Mouse (Mus musculus) embryo, embryonic 10.5 days (tissue): ENCODE data around the gene Antxr1.

Source experiments
- DNase-seq: peaks from one replicate; pipeline ENCODE4 v3.0.0-alpha.2; 2015; ENCODE audit warnings: low spot score

Antxr1 gene

DNA sequence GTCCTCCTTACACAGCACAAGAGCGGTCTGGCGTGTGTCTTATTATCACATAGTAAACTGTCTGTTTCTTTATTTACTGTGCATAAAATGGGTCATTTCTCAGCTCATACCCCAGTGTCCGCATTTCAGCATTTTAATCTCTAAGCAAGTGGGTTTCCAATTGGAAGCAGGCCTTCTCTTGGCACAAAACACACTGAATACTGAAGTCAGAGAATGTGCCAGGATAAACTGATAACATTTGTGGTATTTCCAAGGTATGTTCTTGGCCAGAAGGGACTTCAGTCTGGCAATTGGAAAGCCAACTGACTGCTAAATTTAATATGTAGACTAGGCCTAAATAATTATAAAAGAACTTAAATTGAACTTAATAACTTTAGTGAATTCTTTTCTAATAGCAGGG, 84.9 kb downstream of the Antxr1 start:
- no peak for DNase-seq

DNA sequence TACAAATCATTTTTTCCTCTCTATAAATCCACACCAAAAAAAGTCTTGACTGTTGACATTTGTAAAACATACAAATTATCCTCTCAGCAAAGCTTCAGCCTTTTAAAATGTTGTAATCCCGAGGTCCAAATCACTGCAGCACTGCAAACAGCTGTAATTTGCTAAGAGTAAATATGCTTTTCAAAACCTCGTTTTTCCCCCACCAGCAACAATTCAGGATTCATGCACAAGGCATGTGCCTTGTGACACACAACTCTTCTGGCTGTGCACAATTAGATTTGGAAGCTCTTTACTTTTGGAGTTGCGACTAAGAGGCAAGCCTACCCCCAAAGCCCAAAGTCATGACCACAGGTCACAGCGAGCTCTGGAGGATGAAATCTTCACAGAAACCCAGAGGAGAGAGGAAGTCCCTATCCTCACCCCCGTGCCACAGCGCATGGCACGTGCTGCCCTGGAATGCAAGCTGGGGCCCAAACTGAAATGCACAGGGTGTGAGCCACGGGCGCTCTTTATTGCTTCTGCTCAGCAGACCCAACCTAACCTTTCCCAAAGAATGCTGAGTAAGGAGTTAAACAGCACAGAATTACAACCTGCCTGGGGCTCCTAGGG, 87.3 kb downstream of the Antxr1 start:
- no peak for DNase-seq

DNA sequence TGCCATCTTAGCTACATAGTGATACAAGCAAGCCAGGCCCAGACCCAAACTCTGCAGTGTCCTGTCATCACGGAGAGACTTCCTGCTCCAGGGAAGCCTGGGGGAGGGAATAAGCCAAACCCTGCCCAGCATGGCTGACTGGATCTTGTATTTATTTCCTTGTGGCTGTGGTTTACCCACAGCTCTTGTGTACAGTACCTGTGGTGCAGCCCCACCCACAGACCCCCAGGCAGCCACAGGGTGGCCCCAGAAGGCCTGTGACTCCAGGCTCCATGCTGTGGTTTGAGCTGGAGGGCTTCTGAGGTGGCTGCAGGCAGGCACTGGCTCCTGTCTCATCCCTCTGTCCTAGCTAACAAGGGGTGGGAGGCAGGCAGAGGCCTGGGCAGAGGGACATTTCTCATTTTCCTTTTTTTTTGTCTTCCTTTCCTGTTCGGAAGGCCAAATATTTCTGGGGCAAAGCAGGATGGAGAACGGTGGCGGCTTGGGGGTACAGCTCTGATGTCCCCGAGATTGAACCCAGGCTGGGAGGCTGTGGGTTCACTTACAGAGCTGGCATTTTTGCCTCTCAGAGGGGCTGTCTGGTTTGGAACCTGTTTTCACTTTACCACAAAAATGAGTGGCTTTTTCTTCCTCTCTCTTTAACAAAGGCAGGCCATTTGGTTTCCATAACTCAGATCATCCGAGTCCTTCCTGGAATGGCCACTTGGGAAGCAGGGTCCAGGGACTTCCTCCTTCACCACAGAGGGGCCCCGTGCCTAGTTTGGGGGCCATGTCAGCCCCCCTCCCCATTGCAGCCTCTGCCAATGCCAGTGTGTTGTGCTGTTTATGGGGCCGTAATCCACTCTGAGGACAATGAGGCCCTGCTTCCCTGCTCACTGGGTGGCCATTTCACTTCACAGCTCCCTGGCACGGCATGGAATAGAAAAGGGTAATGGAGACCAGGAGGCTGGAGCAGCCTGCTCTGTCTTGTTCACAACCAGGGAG, 91.2 kb downstream of the Antxr1 start:
- DNase-seq, result no peak

DNA sequence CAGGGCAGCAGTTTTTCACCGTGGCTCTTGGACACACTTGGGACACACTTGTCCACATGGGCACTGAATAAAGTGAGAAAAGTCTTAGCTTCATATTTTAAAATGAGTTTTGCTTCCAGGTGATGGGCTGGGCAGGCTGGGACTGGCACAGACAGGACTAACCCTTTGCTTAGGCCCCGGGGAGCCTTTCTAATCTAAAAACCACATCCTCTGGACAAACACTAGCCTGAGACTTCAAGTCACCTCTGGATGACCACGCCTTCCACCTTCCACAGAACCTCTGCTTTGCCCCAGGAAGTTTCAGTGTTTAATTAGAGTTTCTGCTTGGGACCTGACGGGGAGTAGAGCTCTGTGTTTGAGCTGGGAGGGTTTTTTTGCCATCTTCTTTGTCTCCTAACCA, 98.4 kb downstream of the Antxr1 start:
- no peak for DNase-seq

DNA sequence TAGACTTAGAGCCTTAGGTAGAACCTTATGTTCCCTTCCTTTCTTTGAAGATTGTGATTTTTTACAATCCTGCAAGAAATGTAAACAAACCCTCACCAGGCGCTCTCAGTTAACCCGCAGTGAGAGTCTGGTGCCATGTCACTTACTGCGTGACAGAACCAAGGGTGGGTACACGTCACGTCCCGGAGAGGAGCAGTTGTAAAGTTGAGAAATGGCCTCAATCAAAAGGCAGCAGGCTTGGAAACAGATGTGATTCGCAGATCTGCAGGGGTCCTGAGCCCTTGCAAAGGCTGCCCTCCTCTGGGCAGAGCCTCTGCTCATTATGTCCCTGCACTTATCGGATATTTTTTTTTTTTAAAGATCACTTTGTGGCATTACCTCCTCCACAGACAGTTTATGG, 99.6 kb downstream of the Antxr1 start:
- DNase-seq, result peak; percentile 35

DNA sequence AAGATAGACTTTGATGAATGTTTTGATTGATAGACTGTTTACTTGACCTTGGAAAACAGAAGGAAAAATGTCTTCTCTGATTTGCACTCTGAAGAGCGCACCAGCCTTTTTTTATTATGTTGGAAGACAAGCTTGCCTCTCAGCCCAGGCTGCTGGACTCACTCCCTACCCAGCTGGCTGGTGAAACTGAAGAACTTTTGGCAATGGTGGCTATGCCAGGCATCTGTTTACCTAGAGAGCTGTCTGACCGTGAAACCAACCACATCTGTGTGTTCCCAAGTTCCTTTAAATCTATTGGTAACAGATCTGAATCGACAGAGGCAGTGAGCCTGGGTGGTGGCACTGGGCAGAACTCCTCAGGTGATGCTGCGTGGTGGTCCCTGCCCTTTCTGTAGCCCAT, 102.5 kb downstream of the Antxr1 start:
- no peak for DNase-seq

DNA sequence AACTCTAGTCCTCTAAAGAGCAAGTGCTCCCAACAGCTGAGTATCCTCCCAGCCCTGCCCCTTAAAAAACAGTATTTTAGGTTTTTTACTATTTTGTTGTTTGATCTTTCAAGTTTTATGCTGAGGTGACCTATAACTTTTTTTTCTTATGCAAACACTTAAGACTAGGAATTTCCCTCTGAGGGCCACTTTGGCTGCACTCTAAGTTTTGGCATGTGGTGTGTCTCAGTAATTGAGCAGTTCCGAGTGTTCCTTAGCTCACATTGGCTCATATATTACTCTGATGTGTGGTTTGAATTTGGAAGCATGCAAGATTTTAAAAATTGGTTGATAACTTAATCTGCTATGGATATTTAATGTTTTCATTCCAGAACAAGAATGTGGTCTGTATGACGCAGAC, 105.6 kb downstream of the Antxr1 start:
- no peak for DNase-seq

DNA sequence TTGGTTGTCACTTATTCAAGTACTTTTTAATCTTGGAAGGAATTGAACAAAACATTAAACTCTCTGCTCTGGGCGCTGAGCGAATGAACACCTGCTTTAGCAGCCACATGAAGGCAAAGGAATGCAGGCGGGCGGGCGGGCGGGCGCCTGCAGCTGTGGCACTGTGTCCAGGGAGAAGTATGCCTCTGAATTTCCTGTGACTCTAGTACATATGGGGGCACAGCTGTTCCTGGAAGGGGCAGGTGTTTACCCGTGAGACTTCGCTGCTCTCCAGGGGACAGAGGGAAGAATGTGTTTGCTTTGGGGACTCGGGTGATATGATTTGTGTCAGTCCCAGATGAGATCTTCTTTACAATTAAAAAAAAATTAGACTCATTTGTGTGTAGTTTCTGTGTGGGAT, 107.7 kb downstream of the Antxr1 start:
- DNase-seq, result no peak

DNA sequence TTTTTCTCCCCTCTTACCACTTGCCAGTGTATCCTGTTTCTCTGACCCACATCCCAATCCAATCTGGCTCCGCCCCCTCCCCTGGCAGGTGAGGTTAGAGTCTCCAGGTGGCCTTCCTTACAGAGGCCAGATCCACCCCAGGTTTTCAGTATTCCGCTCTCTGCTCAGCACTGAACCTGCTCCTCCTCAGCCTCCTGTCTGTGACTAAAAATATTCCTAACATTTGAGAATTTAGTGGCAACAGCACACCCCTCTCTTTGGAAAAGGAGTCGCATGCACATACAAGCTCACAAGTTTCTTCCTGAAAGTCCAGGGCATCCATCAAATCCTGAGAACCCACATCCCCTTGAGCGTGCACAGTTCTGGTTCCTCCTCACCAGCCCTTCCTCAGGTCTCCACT, 109.3 kb downstream of the Antxr1 start:
- no peak for DNase-seq

DNA sequence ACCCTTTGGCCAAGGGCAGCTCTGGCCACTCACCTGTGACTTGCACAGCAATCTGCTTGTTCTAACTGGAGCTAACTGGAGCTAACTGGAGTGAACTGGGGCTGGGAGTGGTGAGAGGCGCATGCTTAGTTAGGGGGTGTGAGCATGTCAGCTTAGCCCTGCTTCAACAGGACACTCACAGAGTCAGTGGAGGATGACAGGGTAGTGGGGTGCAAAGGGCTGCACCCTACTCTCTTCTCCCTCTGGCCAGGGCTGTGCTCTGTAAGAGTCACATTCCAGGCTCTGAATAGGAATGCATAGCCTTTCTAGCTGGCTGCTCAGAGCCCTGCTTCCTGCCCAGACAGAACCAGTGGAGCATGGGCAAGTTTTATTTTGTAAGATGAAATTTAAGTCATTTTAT, 110.3 kb downstream of the Antxr1 start:
- no peak for DNase-seq

DNA sequence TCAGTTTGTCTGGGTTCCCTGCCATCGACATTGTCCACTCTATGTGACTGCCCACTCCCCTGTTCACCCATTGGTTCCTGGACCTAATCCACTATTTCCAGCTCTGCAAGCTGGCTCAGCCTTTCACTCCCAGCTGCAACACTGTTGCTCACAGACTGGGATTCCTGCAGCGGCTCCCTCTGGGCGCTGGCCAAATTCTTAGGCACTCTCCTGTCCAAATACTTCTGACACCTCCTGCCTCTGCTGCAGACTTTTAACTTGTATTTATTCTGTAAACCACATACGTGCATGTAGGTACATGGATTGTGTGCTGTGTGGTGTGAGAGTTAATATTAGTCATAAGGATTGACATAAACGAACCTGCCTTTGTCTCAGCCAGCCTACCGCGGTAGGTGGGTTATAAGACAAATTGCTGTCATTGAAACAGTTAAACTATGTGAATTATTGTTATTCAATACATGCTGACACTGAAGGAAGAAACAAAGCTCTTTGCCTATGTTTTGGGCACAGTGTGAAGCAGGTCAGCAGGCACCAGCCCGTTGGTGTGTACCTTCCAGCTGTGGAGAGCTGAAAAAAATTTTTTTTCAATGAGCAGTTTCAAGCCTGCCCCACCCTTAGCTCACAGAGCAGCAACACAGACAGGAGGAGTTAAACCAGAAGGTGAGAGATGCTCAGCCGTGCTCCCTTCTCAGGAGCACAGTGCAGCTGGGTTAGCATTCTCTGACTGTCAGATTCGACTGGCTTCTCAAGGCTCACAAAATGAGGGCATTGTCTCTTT, 112.6 kb downstream of the Antxr1 start:
- no peak for DNase-seq

DNA sequence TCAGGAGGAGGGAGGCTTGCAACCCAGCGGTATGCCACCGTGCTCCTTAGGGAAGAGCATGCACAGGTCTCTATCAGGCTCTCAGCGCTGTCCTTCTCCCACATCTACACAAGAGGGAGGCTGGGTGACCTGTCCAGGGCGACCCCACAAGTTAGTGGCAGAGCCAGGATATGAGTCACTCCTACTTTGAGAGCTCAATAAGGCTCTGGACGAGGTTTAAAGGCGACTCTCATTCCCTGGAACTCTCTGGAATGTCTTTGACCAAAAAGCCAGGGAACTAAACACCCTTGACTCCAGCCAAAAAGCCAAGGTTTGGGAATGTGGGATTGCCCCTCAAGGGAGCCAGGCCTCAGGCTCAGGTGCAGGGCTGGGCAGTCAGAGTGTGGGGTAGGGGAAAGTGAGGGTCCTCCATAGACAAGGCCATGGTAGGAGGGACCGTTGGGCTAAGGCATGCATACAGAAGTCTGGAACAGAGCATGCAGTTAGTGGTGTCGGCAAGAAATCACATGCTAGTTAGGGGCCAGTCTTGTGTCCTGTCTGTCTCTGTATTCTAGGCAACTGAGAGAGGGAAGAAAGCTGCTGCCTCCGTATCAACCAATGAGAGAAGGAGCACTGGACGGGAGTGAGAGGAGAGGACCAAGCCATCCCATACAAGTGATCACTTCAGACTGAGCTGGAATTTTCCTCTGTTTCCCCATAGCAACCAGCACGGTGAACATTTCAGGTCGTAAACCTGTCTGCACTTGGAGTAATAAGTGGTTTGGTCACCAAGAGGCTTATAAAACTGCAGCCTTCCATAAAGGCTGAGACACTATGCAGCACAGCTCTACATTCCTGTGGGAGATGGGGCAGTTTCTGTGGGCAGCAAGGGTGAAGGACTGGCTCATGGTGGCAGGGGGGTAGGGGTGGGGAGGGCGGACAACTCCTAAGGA, 116.3 kb downstream of the Antxr1 start:
- DNase-seq, result peak; percentile 45

DNA sequence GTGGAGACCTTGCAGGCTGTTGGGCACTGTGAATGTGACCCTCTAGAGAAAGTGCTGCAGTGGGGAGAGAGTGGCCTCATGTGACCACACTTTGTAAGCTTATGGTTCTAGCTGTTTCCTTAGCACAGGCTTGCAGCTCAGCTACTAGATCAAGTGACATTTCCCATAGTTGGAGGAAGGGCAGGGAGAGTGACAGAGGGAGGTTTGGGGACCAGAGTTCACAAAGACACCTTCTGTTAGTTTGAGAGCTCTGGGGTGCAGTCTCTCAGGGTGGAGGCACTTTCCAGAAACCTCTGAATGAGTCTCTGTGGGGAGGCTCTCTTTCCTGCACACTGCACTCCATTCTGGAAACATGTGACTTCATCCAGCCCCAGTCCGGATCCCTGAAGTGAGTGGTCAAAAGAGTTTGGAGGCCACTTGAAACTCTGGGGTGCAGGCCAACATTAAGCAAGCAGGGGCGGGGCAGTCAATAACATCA, 119.5 kb downstream of the Antxr1 start:
- DNase-seq, result no peak

DNA sequence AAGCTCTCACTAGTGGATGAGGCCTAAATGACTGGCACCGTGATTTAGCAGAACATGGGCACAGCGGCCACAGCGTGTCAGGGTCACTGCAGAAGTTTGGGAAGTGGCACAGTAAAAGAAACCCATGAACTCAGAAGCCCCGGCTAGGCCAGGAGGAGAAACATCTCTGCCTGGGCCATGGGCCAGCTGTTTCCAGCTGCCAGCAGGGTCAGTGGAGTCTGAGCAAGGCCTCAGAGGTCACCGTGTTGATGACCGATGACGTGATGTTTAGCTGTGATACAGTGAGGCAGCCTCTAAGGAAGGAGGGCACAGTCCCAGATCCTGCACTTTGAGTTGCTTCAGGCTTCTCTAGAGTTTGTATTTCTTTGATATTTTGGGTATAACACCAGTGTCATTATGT, 122.4 kb downstream of the Antxr1 start:
- no peak for DNase-seq

DNA sequence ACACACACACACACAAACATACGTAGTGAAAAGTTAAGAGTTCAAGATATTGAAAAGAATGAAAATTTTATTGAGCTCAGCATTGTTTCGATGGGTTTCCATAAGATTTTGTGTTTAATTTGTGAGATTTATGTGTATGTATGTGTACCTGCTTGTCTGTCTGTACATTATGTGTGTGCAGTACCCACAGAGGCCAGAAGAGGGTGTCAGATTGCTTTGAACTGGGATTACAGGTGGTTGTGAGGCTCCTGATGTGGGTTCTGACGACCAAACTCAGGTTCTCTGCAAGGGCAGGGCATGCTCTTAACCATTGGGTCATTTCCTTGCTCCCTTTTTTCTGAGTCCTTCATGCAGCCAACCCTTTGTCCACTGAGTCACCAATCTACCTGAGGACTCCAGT, 124.1 kb downstream of the Antxr1 start:
- no peak for DNase-seq

DNA sequence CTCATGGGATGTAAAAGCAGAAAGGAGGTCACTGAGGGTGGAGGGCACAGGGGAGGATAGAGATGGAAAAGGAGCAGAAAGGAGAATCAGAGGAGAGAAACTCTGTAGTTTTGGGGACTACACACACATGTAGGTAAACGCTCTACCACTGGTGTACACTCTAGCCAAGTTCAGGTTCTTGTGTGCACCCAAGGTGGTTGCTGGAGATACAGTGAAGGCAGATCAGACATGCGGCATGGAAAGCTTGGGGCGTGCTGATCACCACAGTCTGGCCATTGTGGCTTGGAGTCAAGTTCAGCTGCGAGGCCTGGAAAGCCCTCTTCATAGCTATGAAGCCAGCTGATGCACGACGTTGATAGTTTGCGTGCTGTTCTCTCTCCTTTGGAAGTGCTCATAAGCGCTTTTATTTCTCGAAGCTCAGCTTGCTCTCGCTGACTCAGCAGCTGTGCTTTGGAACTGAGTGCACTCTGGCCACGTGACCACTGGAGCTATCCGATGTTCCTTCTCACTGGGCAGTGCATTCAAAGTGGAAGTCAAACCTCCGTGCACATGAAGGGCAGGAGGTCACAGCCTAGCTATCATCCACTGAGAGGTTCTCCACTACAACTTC, 128.1 kb downstream of the Antxr1 start:
- DNase-seq, result peak; percentile 28

DNA sequence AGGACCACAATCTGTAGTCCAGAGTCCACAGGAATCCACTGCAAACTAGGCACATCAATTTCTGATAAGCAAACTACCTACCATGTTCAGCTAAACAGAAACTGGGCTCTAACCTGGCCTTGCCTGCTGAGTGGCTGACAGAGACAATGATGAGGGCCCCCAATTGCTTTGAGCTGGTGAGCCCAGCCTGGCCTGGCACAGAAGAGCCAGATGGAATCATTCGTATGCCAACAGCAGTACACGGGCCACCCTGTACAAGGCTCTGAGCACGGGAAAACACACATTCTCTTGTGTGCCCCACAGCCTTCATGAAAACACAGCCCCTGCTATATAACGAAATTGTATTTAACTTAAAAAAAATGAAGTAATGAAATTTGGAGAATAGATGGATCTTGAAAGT, 128.8 kb downstream of the Antxr1 start:
- no peak for DNase-seq

DNA sequence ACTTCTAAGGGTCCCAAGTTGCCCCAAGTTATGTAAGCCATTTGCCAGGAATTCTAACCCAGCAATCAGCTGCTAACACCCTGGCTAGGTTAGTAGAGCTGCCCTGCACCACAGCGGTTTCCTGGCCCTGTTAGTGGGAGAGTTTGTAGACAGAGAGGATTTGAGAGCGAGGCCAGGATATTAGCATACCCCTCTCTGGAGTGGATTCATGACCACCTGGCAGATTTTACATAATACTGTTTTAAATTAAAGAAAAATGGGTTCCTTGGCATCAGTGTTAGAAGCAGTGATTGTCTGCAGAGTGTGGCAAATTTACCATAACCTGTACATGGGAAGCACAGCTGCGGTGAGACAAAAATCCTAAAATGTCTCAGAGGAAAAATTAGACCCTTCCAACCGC, 132.2 kb downstream of the Antxr1 start:
- no peak for DNase-seq

DNA sequence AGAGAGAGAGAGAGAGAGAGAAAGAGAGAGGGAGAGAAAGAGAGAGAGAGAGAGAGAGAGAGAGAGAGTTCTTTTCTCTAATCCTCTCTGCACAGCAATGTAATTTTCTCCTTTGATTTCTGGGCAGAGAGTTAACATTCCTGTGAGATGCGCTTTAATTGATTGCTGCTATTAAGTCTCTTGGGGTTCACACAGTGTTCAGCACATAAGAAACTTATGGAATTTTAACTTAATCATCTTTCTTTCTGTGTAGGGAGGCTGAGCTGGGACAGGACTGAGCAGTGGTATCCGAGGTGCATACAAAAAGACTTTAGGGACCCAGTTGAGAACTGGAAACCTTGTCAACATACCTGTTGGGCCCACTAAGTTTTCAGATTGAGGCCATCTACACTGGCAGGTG, 132.6 kb downstream of the Antxr1 start:
- no peak for DNase-seq

DNA sequence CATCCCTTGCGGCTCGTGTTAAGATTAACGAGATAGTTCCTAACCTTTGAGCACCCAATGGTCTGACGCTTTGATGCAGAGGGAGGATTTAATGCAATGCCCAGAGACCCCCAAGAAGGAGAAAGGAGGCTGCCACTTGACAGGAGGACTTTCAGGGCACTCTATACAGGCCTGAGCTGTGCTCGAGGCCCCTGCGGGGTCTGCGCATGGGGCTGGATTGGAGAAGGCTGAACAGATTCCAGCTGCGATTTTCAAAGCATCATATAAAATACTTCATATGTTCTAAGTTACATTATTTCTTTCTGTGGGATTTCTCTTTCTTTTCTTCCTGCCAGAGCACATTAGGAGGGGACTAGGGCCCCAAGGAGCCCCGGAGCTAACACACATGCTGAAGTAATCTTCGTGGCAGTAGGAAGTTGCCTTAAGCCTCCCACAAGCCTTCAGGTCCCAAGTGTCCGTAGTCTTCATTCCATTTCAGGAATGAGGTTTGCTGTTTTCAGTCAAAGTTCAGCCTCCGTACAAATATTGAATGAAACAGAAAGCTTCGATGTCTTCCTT, 133.5 kb downstream of the Antxr1 start:
- DNase-seq, result no peak

DNA sequence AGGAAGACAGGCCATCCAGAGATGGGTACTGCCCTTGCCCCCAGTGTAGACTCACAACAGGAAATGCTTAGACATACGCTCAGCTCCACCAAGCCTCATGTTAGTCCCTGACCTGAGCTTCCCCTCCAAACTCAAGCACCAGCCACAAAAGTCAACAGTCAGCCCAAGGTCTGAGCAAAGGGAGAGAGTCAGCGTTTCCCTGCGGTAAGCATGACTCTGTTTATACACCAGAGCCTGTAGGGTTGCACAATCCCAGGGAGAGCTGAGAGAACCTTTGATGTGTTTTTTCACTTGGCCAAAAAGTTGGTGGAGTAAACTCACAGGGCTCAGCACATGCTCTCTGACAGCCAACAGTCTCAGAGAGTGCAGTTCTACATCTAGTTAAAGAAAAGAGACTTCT, 145.9 kb downstream of the Antxr1 start:
- DNase-seq, result no peak
